Mouse (Mus musculus): ENCODE measurements around the gene Slc19a1.

The Slc19a1 gene

GRCm38 (mm10) chr10:77031768-77032375 is at the start of gene Slc19a1:
Slc19a1 (plus strand) TSS chr10:77032241.
- no peak for DNase-seq (ENCODE audit: low spot score in 2 of 2)

GRCm38 (mm10) chr10:76988586-76988985 is 43.5 kb upstream of the Slc19a1 start:
- no peak for DNase-seq (ENCODE audit: low spot score in 2 of 2)

- DNase-seq (ENCODE audit: low spot score in 2 of 2), result no peak
These were observed 39.6 kb upstream of the Slc19a1 start for GRCm38 (mm10) chr10:76992456-76992855.

GRCm38 (mm10) chr10:76997759-76998513 is 34.1 kb upstream of the Slc19a1 start:
- no peak for DNase-seq (ENCODE audit: low spot score in 2 of 2)

- no peak for DNase-seq (ENCODE audit: low spot score in 2 of 2)
These were observed 27.1 kb upstream of the Slc19a1 start for GRCm38 (mm10) chr10:77004936-77005335.

- no peak for DNase-seq (ENCODE audit: low spot score in 2 of 2)
These were observed 24.5 kb upstream of the Slc19a1 start for GRCm38 (mm10) chr10:77007433-77008108.

GRCm38 (mm10) chr10:77008109-77008561 is 23.9 kb upstream of the Slc19a1 start:
- no peak for DNase-seq (ENCODE audit: low spot score in 2 of 2)

GRCm38 (mm10) chr10:77008698-77009097 is 23.3 kb upstream of the Slc19a1 start:
- no peak for DNase-seq (ENCODE audit: low spot score in 2 of 2)

- no peak for DNase-seq (ENCODE audit: low spot score in 2 of 2)
These were observed 20.4 kb upstream of the Slc19a1 start for GRCm38 (mm10) chr10:77011681-77012080.

- DNase-seq (ENCODE audit: low spot score in 2 of 2), result no peak
These were observed 16.0 kb upstream of the Slc19a1 start for GRCm38 (mm10) chr10:77016080-77016479.

GRCm38 (mm10) chr10:77016499-77016898 is 15.5 kb upstream of the Slc19a1 start:
- no peak for DNase-seq (ENCODE audit: low spot score in 2 of 2)

- DNase-seq (ENCODE audit: low spot score in 2 of 2), result no peak
These were observed 15.0 kb upstream of the Slc19a1 start for GRCm38 (mm10) chr10:77017061-77017460.

GRCm38 (mm10) chr10:77017662-77018061 is 14.4 kb upstream of the Slc19a1 start:
- DNase-seq (ENCODE audit: low spot score in 2 of 2), result no peak

GRCm38 (mm10) chr10:77021399-77022052 is 10.5 kb upstream of the Slc19a1 start:
- peak; percentile 56 to 60 for DNase-seq (ENCODE audit: low spot score in 2 of 2)

GRCm38 (mm10) chr10:77022301-77023130 is 9.5 kb upstream of the Slc19a1 start:
- no peak for DNase-seq (ENCODE audit: low spot score in 2 of 2)

- no peak for DNase-seq (ENCODE audit: low spot score in 2 of 2)
These were observed 7.8 kb upstream of the Slc19a1 start for GRCm38 (mm10) chr10:77024231-77024630.

GRCm38 (mm10) chr10:77026944-77027343 is 5.1 kb upstream of the Slc19a1 start:
- no peak for DNase-seq (ENCODE audit: low spot score in 2 of 2)

- no peak for DNase-seq (ENCODE audit: low spot score in 2 of 2)
These were observed 3.2 kb upstream of the Slc19a1 start for GRCm38 (mm10) chr10:77028782-77029296.

- no peak for DNase-seq (ENCODE audit: low spot score in 2 of 2)
These were observed 2.3 kb upstream of the Slc19a1 start for GRCm38 (mm10) chr10:77029761-77030160.

GRCm38 (mm10) chr10:77030666-77031065 is 1.4 kb upstream of the Slc19a1 start:
- DNase-seq (ENCODE audit: low spot score in 2 of 2), result no peak
